Mouse (Mus musculus) lung, postnatal 0 days (tissue): ENCODE measurements around the gene Myl12a.

Experiments used
- CTCF ChIP-seq: IDR thresholded peaks from 2 replicates; pipeline ENCODE4 v1.5.1; 2016; ENCODE audit warnings: antibody characterized with exemption, mild to moderate bottlenecking
- EP300 ChIP-seq: IDR thresholded peaks from 2 replicates; pipeline ENCODE4 v1.6.1; 2016; ENCODE audit warnings: antibody characterized with exemption, mild to moderate bottlenecking, control low read depth

DNA sequence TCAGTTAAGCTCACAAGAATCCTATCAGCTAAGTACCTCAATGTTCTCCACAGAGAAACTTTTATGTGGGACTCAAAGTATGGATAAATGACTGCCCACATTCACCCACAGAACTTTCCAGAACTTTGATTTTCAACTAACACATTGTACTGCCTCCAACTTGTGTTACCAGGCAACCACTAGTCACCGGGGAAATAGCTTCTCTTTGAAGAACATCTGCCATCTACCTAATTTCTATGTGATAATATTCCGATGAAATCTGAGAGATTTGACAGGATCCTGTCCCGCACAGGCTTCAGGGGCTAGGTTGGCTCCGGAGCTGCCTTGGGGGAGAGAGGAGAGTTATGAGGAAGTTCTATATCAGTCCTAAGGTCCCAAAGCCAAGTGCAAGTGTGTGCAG, 44.2 kb upstream of the Myl12a start:
- no peak for TF ChIP-seq CTCF
- no peak for TF ChIP-seq EP300
